Mouse (Mus musculus): Measurements from ENCODE around the gene Plekha4. TPM values are rescaled to one million over a fixed set of nuclear protein-coding genes. Genes with fewer than 3 reads are reported as not detected.
A peak's percentile ranks its signal among the peaks of the same experiment; 100 is the strongest.
"Not testable (repeated sequence)": the region's sequence is repeated elsewhere in the genome, so short reads cannot be mapped to it uniquely, and the experiment has no call there.

Gene Plekha4
- 1 to 10 TPM; 3.0 to 5.1 (median 4.0) TPM for total RNA-seq (2022)

- peak; percentile 82 to 98 for DNase-seq (ENCODE audit: low spot score in 2 of 2)
Measured at GRCm38 (mm10) chr7:45525809-45526473, at the start of gene Plekha4, which contains the start of gene Ppp1r15a. Gene Plekha4, plus strand, starts transcription at chr7:45526330. Gene Ppp1r15a, minus strand, starts transcription at chr7:45526268.

GRCm38 (mm10) chr7:45476453-45476852 is 49.7 kb upstream of the Plekha4 start:
- DNase-seq (ENCODE audit: low spot score in 2 of 2), result no peak

- DNase-seq (ENCODE audit: low spot score in 2 of 2), result no peak
Measured at GRCm38 (mm10) chr7:45477003-45477402, 49.1 kb upstream of the Plekha4 start.

- DNase-seq (ENCODE audit: low spot score in 2 of 2), result no peak
Measured at GRCm38 (mm10) chr7:45478774-45479173, 47.4 kb upstream of the Plekha4 start.

GRCm38 (mm10) chr7:45480310-45480709 is 45.8 kb upstream of the Plekha4 start:
- DNase-seq (ENCODE audit: low spot score in 2 of 2), result not testable (repeated sequence)

GRCm38 (mm10) chr7:45481374-45481927 is 44.7 kb upstream of the Plekha4 start, which contains the start of gene Tulp2:
Gene Tulp2, plus strand, starts transcription at chr7:45481877.
- DNase-seq (ENCODE audit: low spot score in 2 of 2), result peak in 1 of 2 experiments; percentile 67

GRCm38 (mm10) chr7:45482166-45482565 is 44.0 kb upstream of the Plekha4 start:
- DNase-seq (ENCODE audit: low spot score in 2 of 2), result no peak

GRCm38 (mm10) chr7:45484985-45485384 is 41.1 kb upstream of the Plekha4 start:
- not testable (repeated sequence) for DNase-seq (ENCODE audit: low spot score in 2 of 2)

- no peak for DNase-seq (ENCODE audit: low spot score in 2 of 2)
Measured at GRCm38 (mm10) chr7:45486158-45486557, 40.0 kb upstream of the Plekha4 start.

- DNase-seq (ENCODE audit: low spot score in 2 of 2), result no peak
Measured at GRCm38 (mm10) chr7:45486761-45487415, 39.2 kb upstream of the Plekha4 start, which contains the start of gene Gm45808. Gene Gm45808, minus strand, starts transcription at chr7:45486811.

GRCm38 (mm10) chr7:45487861-45488292 is 38.3 kb upstream of the Plekha4 start:
- no peak for DNase-seq (ENCODE audit: low spot score in 2 of 2)

- no peak for DNase-seq (ENCODE audit: low spot score in 2 of 2)
Measured at GRCm38 (mm10) chr7:45488293-45489204, 37.6 kb upstream of the Plekha4 start, which contains the start of gene Dhdh. Gene Dhdh, minus strand, starts transcription at chr7:45488805.

- no peak for DNase-seq (ENCODE audit: low spot score in 2 of 2)
Measured at GRCm38 (mm10) chr7:45489578-45489977, 36.6 kb upstream of the Plekha4 start.

GRCm38 (mm10) chr7:45490822-45491221 is 35.3 kb upstream of the Plekha4 start:
- no peak for DNase-seq (ENCODE audit: low spot score in 2 of 2)

- DNase-seq (ENCODE audit: low spot score in 2 of 2), result no peak
Measured at GRCm38 (mm10) chr7:45491264-45491663, 34.9 kb upstream of the Plekha4 start.

GRCm38 (mm10) chr7:45492225-45492844 is 33.8 kb upstream of the Plekha4 start:
- DNase-seq (ENCODE audit: low spot score in 2 of 2), result no peak

GRCm38 (mm10) chr7:45492951-45493350 is 33.2 kb upstream of the Plekha4 start:
- DNase-seq (ENCODE audit: low spot score in 2 of 2), result no peak

- DNase-seq (ENCODE audit: low spot score in 2 of 2), result no peak
Measured at GRCm38 (mm10) chr7:45494548-45494947, 31.6 kb upstream of the Plekha4 start.

- no peak for DNase-seq (ENCODE audit: low spot score in 2 of 2)
Measured at GRCm38 (mm10) chr7:45498427-45498826, 27.7 kb upstream of the Plekha4 start.

- DNase-seq (ENCODE audit: low spot score in 2 of 2), result no peak
Measured at GRCm38 (mm10) chr7:45507583-45507982, 18.5 kb upstream of the Plekha4 start.

- DNase-seq (ENCODE audit: low spot score in 2 of 2), result no peak
Measured at GRCm38 (mm10) chr7:45508561-45508960, 17.6 kb upstream of the Plekha4 start.

Measured in left cerebral cortex, adult 8-10 months (tissue).